Mouse (Mus musculus): ENCODE results near the gene Atp7b. TPM values are rescaled to one million over a fixed set of nuclear protein-coding genes. Genes with fewer than 3 reads are reported as not detected.

Atp7b gene
- polyA plus RNA-seq, 1 experiment from 2014 or later = 1.1 TPM

- Histone ChIP-seq H3K36me3 (no peaks in the 10 kb centered on the region), H3K9me3 (replicated peaks) (no peaks in the 10 kb centered on the region), H3K27me3 (ENCODE audit: low read depth, poor library complexity, severe bottlenecking) (no peaks in the 10 kb centered on the region), H3K27ac (no peak overlapping the region), H3K4me1 (peaks cover 5% of the 10 kb centered on the region), H3K4me3 (0 out of 2 replicates have a peak overlapping the region, but pooled peaks have one; percentile 15)
- WGBS = 74% methylated on average over 24 of the region's 24 CpGs
- no peak for DNase-seq (ENCODE audit: low spot score)
Measured at GRCm38 (mm10) chr8:22013034-22013707, 46.9 kb downstream of the Atp7b start.

- Histone ChIP-seq H3K9me3 (replicated peaks) (no peaks in the 10 kb centered on the region), H3K36me3 (no peaks in the 10 kb centered on the region), H3K27ac (no peak overlapping the region), H3K4me1 (no peaks in the 10 kb centered on the region), H3K27me3 (ENCODE audit: low read depth, poor library complexity, severe bottlenecking) (no peaks in the 10 kb centered on the region), H3K4me3 (no peak overlapping the region)
- 71% methylated on average over 3 of the region's 3 CpGs for WGBS
- no peak for DNase-seq (ENCODE audit: low spot score)
Measured at GRCm38 (mm10) chr8:22009403-22009802, 50.7 kb downstream of the Atp7b start.

- no peaks in the 10 kb centered on the region for H3K4me1 ChIP-seq
- no peaks in the 10 kb centered on the region for H3K9me3 ChIP-seq (replicated peaks)
- no peaks in the 10 kb centered on the region for H3K27me3 ChIP-seq (ENCODE audit: low read depth, poor library complexity, severe bottlenecking)
- no peak for DNase-seq (ENCODE audit: low spot score)
- H3K4me3 ChIP-seq = no peak overlapping the region
- WGBS = 88% methylated on average over 6 of the region's 6 CpGs
- H3K36me3 ChIP-seq = no peaks in the 10 kb centered on the region
- no peak overlapping the region for H3K27ac ChIP-seq
Measured at GRCm38 (mm10) chr8:22006423-22006822, 53.7 kb downstream of the Atp7b start.

- Histone ChIP-seq H3K27ac (no peak overlapping the region), H3K4me1 (no peaks in the 10 kb centered on the region), H3K36me3 (no peaks in the 10 kb centered on the region), H3K9me3 (replicated peaks) (no peaks in the 10 kb centered on the region), H3K27me3 (ENCODE audit: low read depth, poor library complexity, severe bottlenecking) (no peaks in the 10 kb centered on the region), H3K4me3 (no peak overlapping the region)
- WGBS = 88% methylated on average over 14 of the region's 14 CpGs
- DNase-seq (ENCODE audit: low spot score) = no peak
Measured at GRCm38 (mm10) chr8:22004750-22005522, 55.2 kb downstream of the Atp7b start.

GRCm38 (mm10) chr8:21995181-21995580 is 64.9 kb downstream of the Atp7b start:
- Histone ChIP-seq H3K27me3 (ENCODE audit: low read depth, poor library complexity, severe bottlenecking) (no peaks in the 10 kb centered on the region), H3K4me1 (no peaks in the 10 kb centered on the region)
- no peak for DNase-seq (ENCODE audit: low spot score)

GRCm38 (mm10) chr8:21992184-21992583 is 67.9 kb downstream of the Atp7b start:
- no peak for DNase-seq (ENCODE audit: low spot score)
- Histone ChIP-seq H3K9me3 (replicated peaks) (no peaks in the 10 kb centered on the region), H3K4me3 (no peak overlapping the region), H3K4me1 (no peaks in the 10 kb centered on the region), H3K36me3 (no peaks in the 10 kb centered on the region), H3K27me3 (ENCODE audit: low read depth, poor library complexity, severe bottlenecking) (no peaks in the 10 kb centered on the region), H3K27ac (no peak overlapping the region)
- 22% methylated on average over 6 of the region's 6 CpGs for WGBS

More at GRCm38 (mm10) chr8:21995181-21995580, 64.9 kb downstream of the Atp7b start:
- no peak overlapping the region for H3K4me3 ChIP-seq
- H3K27ac ChIP-seq = no peak overlapping the region
- 69% methylated on average over 3 of the region's 3 CpGs for WGBS
- no peaks in the 10 kb centered on the region for H3K36me3 ChIP-seq
- H3K9me3 ChIP-seq (replicated peaks) = no peaks in the 10 kb centered on the region

- DNase-seq (ENCODE audit: low spot score) = no peak
- Histone ChIP-seq H3K4me3 (no peak overlapping the region), H3K9me3 (replicated peaks) (no peaks in the 10 kb centered on the region), H3K36me3 (no peaks in the 10 kb centered on the region), H3K27ac (no peak overlapping the region), H3K27me3 (ENCODE audit: low read depth, poor library complexity, severe bottlenecking) (no peaks in the 10 kb centered on the region), H3K4me1 (no peaks in the 10 kb centered on the region)
- 63% methylated on average over 8 of the region's 8 CpGs for WGBS
Measured at GRCm38 (mm10) chr8:21981664-21982337, 78.3 kb downstream of the Atp7b start.

GRCm38 (mm10) chr8:21978193-21978592 is 81.9 kb downstream of the Atp7b start:
- H3K36me3 ChIP-seq = no peaks in the 10 kb centered on the region
- WGBS = 76% methylated on average over 4 of the region's 4 CpGs
- no peaks in the 10 kb centered on the region for H3K9me3 ChIP-seq (replicated peaks)
- H3K4me3 ChIP-seq = no peak overlapping the region
- no peak for DNase-seq (ENCODE audit: low spot score)
- no peak overlapping the region for H3K27ac ChIP-seq
- H3K4me1 ChIP-seq = no peaks in the 10 kb centered on the region
- no peaks in the 10 kb centered on the region for H3K27me3 ChIP-seq (ENCODE audit: low read depth, poor library complexity, severe bottlenecking)

- Histone ChIP-seq H3K27ac (no peak within 1 kb of the TSS), H3K9me3 (replicated peaks) (no peaks in the 10 kb centered on the region), H3K36me3 (no peaks in the 10 kb centered on the region), H3K4me3 (no peak within 1 kb of the TSS), H3K27me3 (ENCODE audit: low read depth, poor library complexity, severe bottlenecking) (no peaks in the 10 kb centered on the region), H3K4me1 (no peaks in the 10 kb centered on the region)
- 92% methylated on average over 3 of the region's 3 CpGs for WGBS
- DNase-seq (ENCODE audit: low spot score) = no peak
Measured at GRCm38 (mm10) chr8:21969475-21969874, 90.6 kb downstream of the Atp7b start, which contains the start of gene Ccdc70. Ccdc70 (plus strand) TSS chr8:21969775.

- H3K27me3 ChIP-seq (ENCODE audit: low read depth, poor library complexity, severe bottlenecking) = no peaks in the 10 kb centered on the region
- H3K27ac ChIP-seq = no peak overlapping the region
- H3K4me3 ChIP-seq = no peak overlapping the region
- DNase-seq (ENCODE audit: low spot score) = no peak
- WGBS = 87% methylated on average over 1 of the region's 1 CpGs
- H3K36me3 ChIP-seq = no peaks in the 10 kb centered on the region
- no peaks in the 10 kb centered on the region for H3K9me3 ChIP-seq (replicated peaks)
- no peaks in the 10 kb centered on the region for H3K4me1 ChIP-seq
Measured at GRCm38 (mm10) chr8:21966646-21967045, 93.5 kb downstream of the Atp7b start.

- 89% methylated on average over 2 of the region's 2 CpGs for WGBS
- Histone ChIP-seq H3K9me3 (replicated peaks) (no peaks in the 10 kb centered on the region), H3K4me1 (no peaks in the 10 kb centered on the region), H3K36me3 (no peaks in the 10 kb centered on the region), H3K4me3 (no peak within 1 kb of the TSS), H3K27me3 (ENCODE audit: low read depth, poor library complexity, severe bottlenecking) (no peaks in the 10 kb centered on the region), H3K27ac (no peak within 1 kb of the TSS)
- no peak for DNase-seq (ENCODE audit: low spot score)
Measured at GRCm38 (mm10) chr8:21958414-21958813, 101.7 kb downstream of the Atp7b start, which contains the start of gene Fam90a1a. Fam90a1a (plus strand) TSS chr8:21958714.

- Histone ChIP-seq H3K27ac (no peak overlapping the region), H3K4me1 (no peaks in the 10 kb centered on the region), H3K4me3 (no peak overlapping the region), H3K27me3 (ENCODE audit: low read depth, poor library complexity, severe bottlenecking) (no peaks in the 10 kb centered on the region), H3K9me3 (replicated peaks) (no peaks in the 10 kb centered on the region), H3K36me3 (no peaks in the 10 kb centered on the region)
- 87% methylated on average over 3 of the region's 3 CpGs for WGBS
- DNase-seq (ENCODE audit: low spot score) = no peak
Measured at GRCm38 (mm10) chr8:21956336-21956735, 103.8 kb downstream of the Atp7b start.

GRCm38 (mm10) chr8:21955321-21955720 is 104.8 kb downstream of the Atp7b start:
- peak; percentile 67 for DNase-seq (ENCODE audit: low spot score)
- 7% methylated on average over 9 of the region's 9 CpGs for WGBS
- H3K27me3 ChIP-seq (ENCODE audit: low read depth, poor library complexity, severe bottlenecking) = no peaks in the 10 kb centered on the region

More at GRCm38 (mm10) chr8:21955321-21955720, 104.8 kb downstream of the Atp7b start:
- no peak overlapping the region for H3K4me3 ChIP-seq
- H3K4me1 ChIP-seq = no peaks in the 10 kb centered on the region
- no peaks in the 10 kb centered on the region for H3K36me3 ChIP-seq
- no peak overlapping the region for H3K27ac ChIP-seq
- no peaks in the 10 kb centered on the region for H3K9me3 ChIP-seq (replicated peaks)
